Mouse (Mus musculus): ENCODE measurements at regions not wholly inside any gene's neighbourhood (a gene's known extent, or its start where the extent isn't known, plus 50 kb on each side); places are given as distances from the start of the nearest gene placed in this dataset.

DNA sequence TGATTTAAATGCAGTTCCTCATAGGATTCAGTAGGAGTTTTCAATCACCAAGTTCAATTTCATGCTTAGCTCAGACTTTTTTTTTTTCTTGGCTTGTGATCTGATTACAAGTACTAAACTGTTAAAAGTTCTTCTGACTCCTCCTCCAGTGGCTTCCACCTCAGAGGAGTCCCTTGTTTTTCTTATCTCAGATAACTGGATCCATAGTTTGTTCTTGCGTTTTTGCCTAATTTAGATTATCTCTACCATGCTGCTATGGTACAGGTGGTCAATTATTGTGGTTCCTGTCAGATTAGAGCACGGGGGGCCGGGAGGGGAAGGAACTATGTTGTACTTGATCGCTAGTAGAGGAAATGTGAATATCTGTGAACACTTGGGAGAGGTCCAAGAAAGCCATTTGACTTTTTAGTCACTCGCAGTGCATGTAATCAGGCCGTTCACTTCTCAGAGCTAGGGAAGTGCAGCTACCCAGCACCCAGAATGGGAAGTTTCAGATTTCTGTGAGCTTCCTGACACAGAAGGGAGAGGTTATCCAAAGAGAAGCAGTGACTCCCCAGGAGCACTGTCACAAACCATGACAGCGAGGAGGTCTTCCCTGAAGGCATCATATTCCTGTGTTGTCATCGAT lies 89.0 kb upstream of the Kitl start:
- TF ChIP-seq CTCF (IDR thresholded peaks at IDR 0.05; ENCODE audit: borderline replicate concordance, extremely low read depth, insufficient read depth, insufficient read length) = no peak
- TF ChIP-seq POLR2A (IDR thresholded peaks at IDR 0.05; ENCODE audit: borderline replicate concordance, extremely low read depth, insufficient read depth, insufficient read length, poor library complexity, severe bottlenecking) = no peak
